Mouse (Mus musculus) intestine, embryonic 14.5 days (tissue): Measurements from ENCODE around the gene Cbln1. TPM values are rescaled to one million over a fixed set of nuclear protein-coding genes. Genes with fewer than 3 reads are reported as not detected.

Experiments used
- ATAC-seq: fragments of 200-750 bp; cut with Nextera tagmentation; replicated peaks from 2 replicates; pipeline ENCODE4 v1.8.0; 2017; ENCODE audit warnings: low read depth, moderate number of reproducible peaks, moderate TSS enrichment, moderate library complexity; ENCODE audit not compliant: low FRiP score, low TSS enrichment
- DNase-seq: peaks from one replicate; pipeline ENCODE4 v3.0.0-alpha.2; 2018; ENCODE audit warnings: low spot score
- H3K27ac ChIP-seq: fragments of 300-500 bp; sonication (generic); 2 replicates; pipeline ENCODE4 v1.5.1; 2014; ENCODE audit warnings: low read depth, mild to moderate bottlenecking, control low read depth
- H3K27me3 ChIP-seq: fragments of 300-500 bp; sonication (generic); replicated peaks from 2 replicates; pipeline ENCODE4 v1.6.1; 2014; ENCODE audit warnings: low read length, control low read depth; ENCODE audit not compliant: control insufficient read depth, insufficient read depth
- H3K36me3 ChIP-seq: fragments of 300-500 bp; sonication (generic); 2 replicates; pipeline ENCODE4 v1.6.1; 2014; ENCODE audit warnings: low read length, control low read depth; ENCODE audit not compliant: control insufficient read depth, insufficient read depth
- H3K4me1 ChIP-seq: fragments of 300-500 bp; sonication (generic); replicated peaks from 2 replicates; pipeline ENCODE4 v1.6.1; 2014; ENCODE audit warnings: low read length, control low read depth, mixed read lengths; ENCODE audit not compliant: control insufficient read depth, insufficient read depth
- H3K4me2 ChIP-seq: fragments of 300-500 bp; sonication (generic); 2 replicates; pipeline ENCODE4 v1.6.1; 2014; ENCODE audit warnings: low read length
- H3K4me3 ChIP-seq: fragments of 300-500 bp; sonication (generic); 2 replicates; pipeline ENCODE4 v1.5.1; 2014; ENCODE audit warnings: low read depth, low read length, control low read depth, mixed read lengths
- H3K9ac ChIP-seq: fragments of 300-500 bp; sonication (generic); 2 replicates; pipeline ENCODE4 v1.6.1; 2014; ENCODE audit warnings: mild to moderate bottlenecking, low read length
- H3K9me3 ChIP-seq: fragments of 300-500 bp; sonication (generic); 2 replicates; pipeline ENCODE4 v1.6.1; 2016; ENCODE audit warnings: low read length, control low read depth; ENCODE audit not compliant: control insufficient read depth
- WGBS: fragments of 180-500 bp; shearing (Covaris S2); extraction: QIAGEN DNeasy Blood & Tissue Kit; methylation state at CpG from one replicate; pipeline ENCODE4 v1.1.7; 2014; 5-methylcytosine and 5-hydroxymethylcytosine counted together
- polyA plus RNA-seq: library from polyadenylated mRNA; unstranded; fragments of >200 nt; fragmentation: Nextera tagmentation; extraction: Ambion mirVana; gene quantifications from 2 replicates; pipeline ENCODE4 v1.2.1, GENCODE M21; 2014

Gene Cbln1
- polyA plus RNA-seq, 1 experiment from 2014 or later: 0.26 TPM

DNA sequence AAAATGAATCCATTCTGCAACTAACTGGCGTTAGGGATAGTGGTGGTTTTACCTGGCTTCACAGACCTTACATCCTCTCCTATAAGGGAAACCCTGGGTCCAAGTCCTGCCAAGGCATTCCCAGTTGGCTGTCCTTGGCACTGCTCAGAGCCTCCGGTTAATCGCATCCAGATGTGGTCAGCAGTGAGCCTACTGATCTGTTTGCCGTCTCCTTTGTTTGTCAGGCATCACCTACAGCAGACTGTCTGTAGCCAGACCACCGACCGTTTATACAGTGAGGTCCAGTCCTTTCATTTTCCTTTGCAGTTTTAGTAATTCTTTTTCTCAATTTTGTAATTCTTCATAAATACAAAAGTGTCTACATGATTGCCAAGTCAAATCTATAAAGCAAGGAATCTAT, 25.2 kb upstream of the Cbln1 start:
- Histone ChIP-seq H3K27me3 (no peaks in the 10 kb centered on the region), H3K4me3 (no peak overlapping the region), H3K4me2 (no peak overlapping the region), H3K9ac (no peak overlapping the region), H3K36me3 (no peaks in the 10 kb centered on the region), H3K4me1 (no peaks in the 10 kb centered on the region), H3K27ac (no peak overlapping the region), H3K9me3 (no peaks in the 10 kb centered on the region)
- DNase-seq (no peak), ATAC-seq (no peak)
- WGBS: 65% methylated on average over 6 of the region's 6 CpGs

GRCm38 (mm10) chr8:87496511-87496910, 24.1 kb upstream of the Cbln1 start:
- no peaks in the 10 kb centered on the region for H3K9me3 ChIP-seq
- no peak overlapping the region for H3K9ac ChIP-seq
- DNase-seq (no peak), ATAC-seq (no peak)
- H3K27ac ChIP-seq: no peak overlapping the region
- H3K4me1 ChIP-seq: no peaks in the 10 kb centered on the region
- no peaks in the 10 kb centered on the region for H3K27me3 ChIP-seq
- H3K4me3 ChIP-seq: no peak overlapping the region
- 87% methylated on average over 7 of the region's 7 CpGs for WGBS
- no peaks in the 10 kb centered on the region for H3K36me3 ChIP-seq
- H3K4me2 ChIP-seq: no peak overlapping the region

- H3K9ac ChIP-seq: no peak overlapping the region
- H3K4me3 ChIP-seq: no peak overlapping the region
- DNase-seq: no peak
- no peaks in the 10 kb centered on the region for H3K36me3 ChIP-seq
- no peaks in the 10 kb centered on the region for H3K4me1 ChIP-seq
- no peak overlapping the region for H3K4me2 ChIP-seq
- ATAC-seq: no peak
- H3K9me3 ChIP-seq: no peaks in the 10 kb centered on the region
- no peaks in the 10 kb centered on the region for H3K27me3 ChIP-seq
- H3K27ac ChIP-seq: no peak overlapping the region
- 63% methylated on average over 9 of the region's 9 CpGs for WGBS
Measured at GRCm38 (mm10) chr8:87494862-87495261, 22.5 kb upstream of the Cbln1 start.

DNA sequence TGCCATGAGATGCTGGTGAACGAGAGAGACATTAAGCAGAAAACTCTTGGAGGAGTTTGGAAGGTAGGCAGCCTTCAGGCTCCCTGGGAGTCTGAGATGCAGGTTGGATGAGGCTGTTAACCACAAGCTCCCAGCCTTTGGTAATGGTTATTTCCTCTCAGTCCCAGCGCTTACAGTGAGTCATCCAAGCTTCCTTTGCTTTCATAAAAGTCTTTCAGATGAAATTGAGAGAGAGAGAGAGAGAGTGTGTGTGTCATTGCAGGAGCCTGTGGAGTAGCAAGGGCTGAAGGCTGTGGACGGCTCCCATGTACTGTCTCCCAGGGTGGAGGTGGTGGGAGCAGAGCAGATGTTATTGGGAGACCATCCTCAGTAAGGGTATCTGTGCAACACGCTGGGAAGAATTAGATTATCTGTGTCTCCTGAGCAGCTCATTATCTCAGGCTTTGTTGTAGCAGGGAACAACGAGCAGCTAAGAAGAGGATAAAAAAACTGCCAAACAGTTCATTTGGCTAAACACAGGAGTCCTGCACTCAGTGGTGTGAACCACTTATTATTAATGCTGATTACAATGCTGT, 17.5 kb upstream of the Cbln1 start:
- no peak for ATAC-seq

DNA sequence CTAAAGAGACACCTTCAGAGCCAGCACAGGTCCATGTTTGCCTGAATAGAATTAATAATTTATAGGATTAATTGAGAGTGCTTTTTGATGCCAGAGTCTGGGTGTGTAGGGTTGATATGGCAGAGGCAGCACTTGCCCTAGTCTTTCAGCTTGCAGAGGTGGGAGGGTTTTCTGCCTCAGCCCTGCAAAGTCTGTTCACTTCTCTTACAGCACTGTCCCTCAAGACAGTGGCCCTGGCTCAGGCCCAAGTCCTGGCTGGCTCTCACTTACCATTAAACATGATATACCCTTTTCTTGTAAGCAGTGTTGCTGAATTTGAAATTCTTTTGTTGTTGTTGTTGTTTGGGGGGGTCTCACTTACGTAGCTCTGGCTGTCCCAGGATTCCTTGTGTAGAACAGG, 9.0 kb upstream of the Cbln1 start:
- H3K27ac ChIP-seq: no peak overlapping the region
- no peaks in the 10 kb centered on the region for H3K9me3 ChIP-seq
- H3K4me3 ChIP-seq: no peak overlapping the region
- H3K9ac ChIP-seq: no peak overlapping the region
- DNase-seq: no peak
- no peak overlapping the region for H3K4me2 ChIP-seq
- peaks cover 13% of the 10 kb centered on the region for H3K27me3 ChIP-seq
- H3K36me3 ChIP-seq: no peaks in the 10 kb centered on the region
- 88% methylated on average over 1 of the region's 1 CpGs for WGBS
- no peaks in the 10 kb centered on the region for H3K4me1 ChIP-seq
- ATAC-seq: no peak

More for the DNA sequence above, 17.5 kb upstream of the Cbln1 start:
- H3K36me3 ChIP-seq: no peaks in the 10 kb centered on the region
- H3K4me3 ChIP-seq: no peak overlapping the region
- WGBS: 69% methylated on average over 5 of the region's 5 CpGs
- no peak overlapping the region for H3K4me2 ChIP-seq
- no peak overlapping the region for H3K27ac ChIP-seq
- H3K9me3 ChIP-seq: no peaks in the 10 kb centered on the region
- H3K4me1 ChIP-seq: no peaks in the 10 kb centered on the region
- DNase-seq: no peak
- no peak overlapping the region for H3K9ac ChIP-seq
- no peaks in the 10 kb centered on the region for H3K27me3 ChIP-seq

DNA sequence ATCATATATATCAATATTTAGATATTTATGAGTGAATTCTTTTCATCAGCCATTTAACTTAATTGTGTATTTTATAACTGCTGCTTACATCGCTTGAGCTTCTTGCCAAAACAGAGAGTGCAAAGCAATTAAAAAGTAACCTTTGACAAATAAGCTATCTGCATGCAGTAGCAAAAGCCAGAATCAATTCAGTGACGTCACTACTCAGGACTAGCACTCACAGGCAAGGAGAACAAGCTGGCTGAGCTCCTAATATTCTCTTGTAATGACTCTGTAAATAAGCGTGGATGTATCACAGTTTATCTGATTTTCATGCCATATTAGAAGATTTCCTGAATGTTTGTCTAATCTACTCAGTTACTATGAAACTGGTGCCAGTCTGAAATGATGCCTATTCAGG, 5.8 kb upstream of the Cbln1 start:
- peaks cover under 1% of the 10 kb centered on the region; the same call in 1 of the 2 replicates for H3K4me1 ChIP-seq
- no peaks in the 10 kb centered on the region for H3K9me3 ChIP-seq
- no peaks in the 10 kb centered on the region for H3K36me3 ChIP-seq
- no peak overlapping the region for H3K4me3 ChIP-seq
- no peak overlapping the region for H3K4me2 ChIP-seq
- DNase-seq: no peak
- H3K27me3 ChIP-seq: peaks cover 42% of the 10 kb centered on the region
- 62% methylated on average over 3 of the region's 3 CpGs for WGBS
- H3K27ac ChIP-seq: no peak overlapping the region
- no peak overlapping the region for H3K9ac ChIP-seq
- ATAC-seq: no peak

GRCm38 (mm10) chr8:87477102-87477645, 4.8 kb upstream of the Cbln1 start:
- ATAC-seq (no peak), DNase-seq (no peak)
- Histone ChIP-seq H3K27me3 (peaks cover 51% of the 10 kb centered on the region), H3K9me3 (no peaks in the 10 kb centered on the region), H3K9ac (no peak overlapping the region), H3K4me3 (no peak overlapping the region), H3K4me2 (no peak overlapping the region), H3K27ac (no peak overlapping the region), H3K4me1 (peaks cover 6% of the 10 kb centered on the region; the same call in 1 of the 2 replicates), H3K36me3 (no peaks in the 10 kb centered on the region)
- WGBS: 55% methylated on average over 3 of the region's 3 CpGs

GRCm38 (mm10) chr8:87475551-87475950, 3.1 kb upstream of the Cbln1 start:
- Histone ChIP-seq H3K4me3 (no peak overlapping the region), H3K9me3 (no peaks in the 10 kb centered on the region), H3K9ac (no peak overlapping the region), H3K27me3 (peaks cover 67% of the 10 kb centered on the region), H3K27ac (no peak overlapping the region), H3K4me2 (no peak overlapping the region), H3K36me3 (no peaks in the 10 kb centered on the region), H3K4me1 (peaks cover 17% of the 10 kb centered on the region)
- WGBS: 62% methylated on average over 3 of the region's 3 CpGs
- no peak for DNase-seq
- no peak for ATAC-seq

GRCm38 (mm10) chr8:87474379-87474778, 2.0 kb upstream of the Cbln1 start:
- H3K4me3 ChIP-seq: no peak overlapping the region
- 73% methylated on average over 8 of the region's 8 CpGs for WGBS

More at GRCm38 (mm10) chr8:87474379-87474778, 2.0 kb upstream of the Cbln1 start:
- DNase-seq: no peak
- Histone ChIP-seq H3K27ac (no peak overlapping the region), H3K4me1 (peaks cover 22% of the 10 kb centered on the region), H3K9me3 (no peaks in the 10 kb centered on the region), H3K9ac (no peak overlapping the region), H3K4me2 (no peak overlapping the region), H3K27me3 (peaks cover 79% of the 10 kb centered on the region), H3K36me3 (no peaks in the 10 kb centered on the region)
- ATAC-seq: no peak
